Mouse (Mus musculus): ENCODE results near the gene Gpr183.
A peak's percentile ranks its signal among the peaks of the same experiment; 100 is the strongest.

The Gpr183 gene

DNA sequence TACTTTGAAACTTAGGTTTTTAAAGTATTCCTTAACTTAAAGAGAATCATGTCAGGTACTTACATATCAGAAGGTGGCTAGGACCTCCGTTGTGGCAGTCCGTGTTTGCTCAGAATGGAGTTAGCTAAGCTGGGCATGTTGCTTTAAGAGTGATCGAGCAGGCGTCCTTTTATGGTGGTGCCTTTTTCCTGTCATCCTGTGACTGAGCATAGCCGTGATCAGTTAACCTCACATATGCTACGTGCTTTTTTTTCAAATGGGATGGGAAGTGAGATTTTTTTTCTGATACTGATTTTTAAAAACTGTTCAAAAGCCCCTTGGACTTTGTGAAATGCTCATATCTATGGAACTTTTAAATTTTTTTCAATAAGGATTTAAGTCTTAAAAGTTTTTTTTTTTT lies at the start of gene Gpr183:
Gene Gpr183 (minus strand): TSS at position 206 of the 400 bp plus-strand sequence.
- no peak for ATAC-seq (ENCODE audit: low TSS enrichment)

DNA sequence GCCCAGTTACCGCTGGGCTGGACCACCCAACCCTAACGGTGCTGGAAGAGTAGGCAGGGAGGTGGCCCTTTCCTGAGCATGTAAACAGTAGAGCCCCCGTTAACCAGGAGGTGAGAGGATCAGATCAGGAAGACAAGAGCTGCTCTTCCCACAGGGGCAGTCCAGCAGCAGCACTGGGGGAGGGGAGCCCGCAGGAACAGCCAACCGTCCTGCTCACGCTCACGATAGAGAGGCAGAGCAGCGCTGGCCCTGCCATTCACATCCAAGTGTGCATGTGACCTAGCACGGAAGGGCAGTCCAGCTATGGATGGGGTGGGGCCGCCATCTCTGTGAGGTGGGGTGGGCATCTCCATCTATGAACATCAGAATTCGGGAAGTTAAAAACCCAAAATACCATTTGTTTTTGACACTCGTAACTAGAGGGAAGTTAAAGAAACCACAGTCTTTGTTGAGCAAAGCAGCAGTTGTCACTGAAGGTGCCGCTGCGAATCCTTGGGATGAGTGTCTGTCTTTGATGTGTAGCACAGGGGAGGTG lies 48.5 kb upstream of the Gpr183 start:
- ATAC-seq (ENCODE audit: low TSS enrichment), result no peak

DNA sequence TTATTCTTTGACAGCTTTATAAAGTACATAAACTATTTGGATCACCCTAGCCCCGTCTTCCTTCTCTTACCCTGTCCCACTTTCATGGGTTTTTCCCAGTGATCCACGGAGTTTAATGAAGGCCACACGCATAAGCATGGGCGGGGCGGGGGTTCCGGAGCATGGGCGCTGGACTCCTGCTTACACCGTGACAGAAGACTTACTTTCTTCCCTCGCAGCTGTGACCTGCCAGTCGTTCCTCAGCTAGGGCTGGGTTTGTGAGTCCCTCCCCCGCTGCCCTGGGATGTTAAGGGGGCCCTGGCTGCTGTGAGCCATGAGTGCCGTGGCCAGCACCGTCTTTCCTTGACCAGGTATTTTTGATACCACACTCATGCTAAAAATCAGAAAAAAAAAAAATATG lies 47.8 kb upstream of the Gpr183 start:
- ATAC-seq (ENCODE audit: low TSS enrichment), result no peak

DNA sequence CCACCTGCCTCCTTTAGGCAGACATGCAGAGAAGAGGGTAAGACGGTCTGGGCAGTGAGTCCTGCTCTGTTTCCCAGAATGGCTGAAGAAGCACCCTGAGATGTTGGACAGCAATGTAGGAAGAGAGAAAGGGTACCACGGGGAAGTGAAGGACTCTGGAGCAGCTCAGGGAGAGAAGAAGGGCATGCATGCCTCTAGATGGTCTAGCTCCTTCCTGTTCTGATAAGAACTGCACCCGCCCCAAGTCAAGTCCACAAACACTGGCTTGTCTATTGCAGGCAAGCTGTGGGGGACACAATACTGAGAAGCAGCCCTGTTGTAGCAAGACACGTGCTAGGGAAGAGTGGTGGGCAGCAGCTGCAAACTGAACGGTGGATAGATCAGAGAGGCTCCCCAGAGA lies 47.2 kb upstream of the Gpr183 start:
- ATAC-seq (ENCODE audit: low TSS enrichment), result no peak

DNA sequence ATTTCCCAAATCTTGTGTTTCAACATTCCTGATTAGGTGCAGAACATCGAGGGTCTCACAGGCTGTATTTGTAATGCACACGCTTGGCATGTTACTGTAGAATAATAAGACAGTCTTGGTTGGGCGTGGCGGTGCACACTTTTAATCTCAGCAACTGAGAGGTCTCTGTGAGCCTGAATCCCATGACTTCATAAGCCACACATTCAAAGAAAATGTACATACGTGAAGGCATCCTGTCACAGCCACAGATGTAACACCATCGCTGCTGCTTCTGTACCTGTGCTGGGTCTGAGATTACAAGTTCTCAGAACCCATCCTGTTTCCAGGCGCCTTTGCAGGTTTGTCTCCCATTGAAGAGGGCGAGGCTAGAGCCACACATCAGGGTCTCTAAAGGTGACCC lies 46.8 kb upstream of the Gpr183 start:
- ATAC-seq (ENCODE audit: low TSS enrichment), result no peak

DNA sequence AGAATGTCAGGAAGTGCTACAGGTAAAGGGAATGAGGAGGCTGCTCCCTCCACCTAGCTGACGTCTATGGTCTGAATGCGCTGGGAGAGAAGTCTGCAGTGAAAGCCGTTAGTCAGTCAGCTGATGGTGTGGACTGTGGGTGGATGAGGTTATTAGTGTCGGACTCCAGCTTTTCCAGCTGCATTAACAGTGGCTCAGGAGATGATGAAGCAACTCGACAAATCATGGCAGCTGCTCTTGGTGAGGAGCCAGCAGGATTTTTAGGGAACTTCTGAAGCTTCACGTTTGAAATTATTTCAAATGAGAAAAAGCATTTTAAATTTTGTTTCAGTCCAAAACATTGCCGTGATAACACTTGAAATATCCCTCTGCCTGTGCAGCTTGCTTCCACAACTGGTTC lies 45.3 kb upstream of the Gpr183 start:
- ATAC-seq (ENCODE audit: low TSS enrichment), result no peak

DNA sequence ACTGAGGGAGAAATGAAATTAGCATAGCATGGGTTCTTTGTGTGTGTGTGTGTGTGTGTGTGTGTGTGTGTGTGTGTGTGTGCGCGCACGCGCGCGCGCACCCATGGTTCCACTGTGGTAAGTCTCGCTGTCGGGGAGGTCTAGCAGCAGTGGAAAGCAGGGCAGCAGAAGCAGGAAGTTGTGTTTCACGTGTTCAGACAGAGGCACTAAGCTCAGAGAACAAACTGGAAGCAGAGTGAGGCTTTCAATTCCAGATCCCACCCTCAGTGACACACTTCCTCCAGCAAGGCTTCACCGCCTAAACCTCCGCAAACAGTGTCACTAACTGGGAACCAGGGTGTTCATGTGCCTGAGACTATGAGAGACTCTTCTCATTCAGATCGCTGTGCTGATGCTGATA lies 44.5 kb upstream of the Gpr183 start:
- peak; percentile 38; the same call in 1 of the 2 replicates for ATAC-seq (ENCODE audit: low TSS enrichment)

DNA sequence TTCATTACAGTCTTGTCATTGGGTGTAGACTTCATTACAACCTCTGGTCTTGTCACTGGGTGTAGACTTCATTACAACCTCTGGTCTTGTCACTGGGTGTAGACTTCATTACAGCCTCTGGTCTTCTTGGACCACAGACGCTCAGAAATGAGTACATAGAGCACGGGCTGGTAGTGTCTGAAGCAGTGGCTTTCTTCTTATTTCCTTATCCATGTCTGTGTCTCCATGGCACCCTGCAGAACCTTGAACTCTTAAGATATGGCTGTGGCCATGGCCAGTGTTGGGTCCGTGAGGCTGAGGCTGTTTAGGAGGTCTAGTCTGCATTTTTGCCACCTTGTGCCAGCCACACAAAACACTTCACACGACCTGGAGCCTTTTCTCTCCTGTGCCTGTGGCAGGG lies 43.3 kb upstream of the Gpr183 start:
- ATAC-seq (ENCODE audit: low TSS enrichment), result no peak

DNA sequence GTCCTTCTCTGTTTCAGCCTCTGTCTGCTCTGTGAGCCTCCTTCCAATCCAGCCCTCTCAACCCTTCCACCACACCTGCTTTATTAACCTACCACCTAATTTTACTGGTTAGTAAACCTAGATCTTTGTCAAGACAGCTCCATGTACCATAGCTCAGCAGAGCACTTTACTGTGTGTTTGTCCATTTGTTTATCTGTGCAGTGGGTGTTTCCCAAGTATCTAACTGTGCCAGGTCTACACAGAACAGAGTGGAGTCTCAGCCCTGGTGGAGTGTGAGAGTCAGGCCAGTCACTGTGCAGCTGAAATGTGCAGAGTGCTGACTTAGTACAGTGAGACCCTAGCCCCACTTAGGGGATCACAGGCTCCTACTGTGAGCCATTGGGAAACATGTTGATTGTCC lies 38.8 kb upstream of the Gpr183 start:
- no peak for ATAC-seq (ENCODE audit: low TSS enrichment)

DNA sequence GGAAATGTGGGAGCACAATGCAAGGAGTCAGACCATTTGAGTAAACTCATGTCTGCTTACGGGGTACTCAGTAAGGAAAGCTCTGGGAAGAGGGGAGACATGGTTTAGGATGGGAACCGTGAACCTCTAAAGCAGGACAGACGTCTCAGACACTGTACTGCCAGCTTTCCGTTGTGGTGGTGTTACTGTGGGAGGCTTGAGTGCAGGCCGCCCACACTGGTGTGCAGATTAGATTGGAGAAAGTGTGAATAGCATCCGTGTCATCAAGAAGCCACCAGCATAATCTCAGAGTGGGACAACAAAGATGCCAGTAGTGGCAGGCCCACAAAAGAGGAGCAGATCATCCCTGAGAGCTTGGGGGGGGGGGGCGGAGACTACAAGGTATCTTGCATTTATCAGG lies 37.2 kb upstream of the Gpr183 start:
- peak; percentile 72; the same call in 1 of the 2 replicates for ATAC-seq (ENCODE audit: low TSS enrichment)

DNA sequence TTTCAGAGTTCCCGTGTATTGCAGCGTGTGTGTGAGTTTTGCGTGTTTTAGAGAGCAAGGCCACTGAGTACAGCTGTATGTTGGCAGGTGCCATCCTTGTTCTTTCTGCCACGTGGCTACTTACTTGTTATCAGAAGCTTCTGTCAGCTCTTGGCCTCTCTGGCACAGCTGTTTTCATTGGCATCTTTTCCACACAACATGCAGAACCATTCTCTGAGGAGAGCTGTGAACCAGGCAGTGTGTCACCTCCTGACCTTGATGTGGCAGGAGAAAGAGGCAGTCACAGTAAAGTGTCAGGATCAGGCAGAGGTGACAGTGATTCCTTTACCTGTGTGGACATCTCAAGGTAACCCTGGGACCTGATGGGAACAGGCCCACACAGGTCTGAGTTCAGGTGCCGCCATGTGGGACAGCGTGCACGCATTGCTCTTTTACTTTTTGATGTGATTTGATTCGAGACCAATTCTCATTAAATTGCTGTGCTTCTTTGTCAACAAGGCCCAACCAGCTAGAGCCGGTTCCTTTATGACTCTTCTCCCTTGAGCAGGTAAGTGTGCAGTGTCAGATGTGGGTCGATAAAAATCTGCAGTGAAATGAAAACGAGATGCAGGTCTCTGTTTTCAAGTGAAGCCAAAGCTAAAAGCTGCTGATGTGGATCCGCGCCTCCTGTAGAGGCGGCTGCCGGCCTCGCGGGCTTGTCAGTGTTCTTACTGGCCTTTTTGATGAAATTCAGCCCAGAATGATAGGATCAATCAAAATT lies 35.5 kb upstream of the Gpr183 start:
- ATAC-seq (ENCODE audit: low TSS enrichment), result no peak

DNA sequence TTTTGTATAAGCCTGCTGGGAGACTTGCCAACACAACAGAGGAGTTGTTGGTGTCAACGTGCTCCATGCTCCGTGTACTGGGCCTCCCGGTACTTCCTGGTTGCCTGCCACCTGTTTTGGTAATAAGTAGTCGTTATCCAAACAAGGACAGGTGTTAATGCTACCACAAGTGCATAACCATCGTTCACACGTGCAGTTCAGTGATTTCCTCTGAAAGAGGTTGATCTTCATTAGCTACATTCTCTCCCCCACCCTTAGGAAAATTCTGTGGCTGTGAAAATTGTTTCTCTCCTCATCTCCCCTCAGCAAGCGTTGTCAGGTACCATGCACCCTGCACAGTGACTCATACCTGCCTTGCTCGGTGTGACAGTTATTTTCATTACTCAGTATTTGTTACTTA lies 34.5 kb upstream of the Gpr183 start:
- ATAC-seq (ENCODE audit: low TSS enrichment), result no peak

DNA sequence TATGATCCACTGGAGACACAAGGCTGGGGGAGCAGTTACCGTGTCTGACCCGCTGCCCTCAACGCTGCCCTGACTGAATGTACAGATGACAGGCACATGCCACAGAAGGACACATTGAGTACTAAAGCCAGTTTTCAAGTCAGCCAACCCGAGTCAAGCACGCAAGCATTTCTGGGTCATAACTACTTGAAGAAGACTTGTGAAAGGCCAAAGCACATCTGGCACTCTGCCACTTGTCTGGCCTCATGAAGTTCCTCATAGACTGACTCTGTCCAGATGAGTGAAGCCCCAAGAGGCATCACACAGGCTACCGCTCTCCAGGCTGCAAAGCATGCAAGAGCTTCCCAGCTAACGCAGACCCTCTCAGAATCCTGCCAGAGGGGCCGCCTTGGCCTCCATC lies 31.8 kb upstream of the Gpr183 start:
- ATAC-seq (ENCODE audit: low TSS enrichment), result no peak

DNA sequence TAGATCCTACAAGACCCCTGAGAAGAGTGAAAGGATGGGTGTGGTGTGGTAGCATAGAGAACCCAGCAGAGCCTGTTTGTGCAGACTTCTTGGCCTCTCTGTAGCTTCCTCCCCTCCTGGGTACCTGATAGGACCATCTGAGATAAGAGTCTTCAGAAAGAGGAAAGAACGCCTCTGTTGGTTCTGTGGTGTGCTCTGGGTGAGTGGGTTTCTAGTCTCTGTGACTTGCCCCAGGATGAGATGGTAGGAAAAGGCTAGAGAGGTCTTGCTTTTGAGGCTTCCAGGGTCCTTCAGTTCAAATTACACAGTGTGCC lies 30.5 kb upstream of the Gpr183 start:
- no peak for ATAC-seq (ENCODE audit: low TSS enrichment)

DNA sequence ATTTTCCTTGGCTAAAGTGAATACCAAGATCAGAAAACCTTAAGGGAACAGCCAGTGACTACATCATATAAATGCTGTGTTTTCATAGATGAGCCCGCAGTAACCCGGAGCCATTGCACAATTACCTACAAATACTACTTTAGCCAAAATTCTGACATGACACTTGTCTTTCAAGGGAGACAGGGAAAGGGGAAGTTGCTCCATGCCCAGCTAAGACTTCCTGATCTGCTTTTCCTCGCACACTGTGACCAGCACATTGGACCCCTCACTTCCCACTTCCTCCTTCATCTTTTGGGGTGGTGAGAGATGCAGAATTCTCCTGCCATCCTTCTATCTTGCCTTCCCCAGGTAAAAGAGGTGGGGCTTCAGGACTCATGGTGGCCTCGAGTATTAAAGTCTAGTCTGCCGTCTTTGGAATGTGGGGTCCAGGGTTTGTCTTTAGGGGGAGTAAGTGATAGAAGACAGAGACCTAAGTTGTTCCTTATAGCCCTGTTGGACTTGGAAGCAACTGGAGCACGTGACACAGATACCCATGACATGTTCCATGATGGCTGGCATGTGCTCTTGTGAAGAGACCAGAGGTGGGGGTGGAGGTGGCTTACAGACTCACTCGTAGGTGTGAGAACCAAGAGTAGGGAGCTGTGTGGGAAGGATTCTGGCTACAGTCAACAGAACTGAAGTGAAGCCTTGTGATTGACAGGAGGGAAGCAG lies 30.0 kb upstream of the Gpr183 start:
- no peak for ATAC-seq (ENCODE audit: low TSS enrichment)

DNA sequence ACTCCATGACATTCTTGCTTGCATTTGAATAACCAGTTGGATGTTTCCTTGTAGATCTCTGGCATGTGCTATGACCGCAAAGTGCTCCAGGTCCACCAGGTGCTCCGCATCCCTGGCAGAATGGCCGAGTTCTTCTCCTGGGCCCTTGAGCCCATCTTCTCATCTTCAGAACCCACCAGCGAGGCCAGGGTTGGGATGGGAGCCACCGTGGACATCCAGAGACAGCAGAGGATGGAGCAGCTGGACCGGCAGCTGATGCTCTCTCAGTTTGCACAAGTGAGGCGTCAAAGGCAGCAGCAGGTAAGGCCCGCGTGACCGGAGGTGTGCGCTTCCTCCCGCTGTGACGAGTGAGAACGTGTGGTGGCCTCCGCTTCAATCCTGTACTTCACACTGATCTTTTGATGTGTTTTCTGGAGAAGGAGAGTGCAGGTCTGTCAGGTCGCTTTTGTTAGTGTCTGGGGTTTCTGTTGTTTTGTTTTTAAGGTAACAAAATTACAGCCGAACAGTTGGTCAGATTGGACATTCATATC lies 29.2 kb upstream of the Gpr183 start:
- ATAC-seq (ENCODE audit: low TSS enrichment), result no peak

DNA sequence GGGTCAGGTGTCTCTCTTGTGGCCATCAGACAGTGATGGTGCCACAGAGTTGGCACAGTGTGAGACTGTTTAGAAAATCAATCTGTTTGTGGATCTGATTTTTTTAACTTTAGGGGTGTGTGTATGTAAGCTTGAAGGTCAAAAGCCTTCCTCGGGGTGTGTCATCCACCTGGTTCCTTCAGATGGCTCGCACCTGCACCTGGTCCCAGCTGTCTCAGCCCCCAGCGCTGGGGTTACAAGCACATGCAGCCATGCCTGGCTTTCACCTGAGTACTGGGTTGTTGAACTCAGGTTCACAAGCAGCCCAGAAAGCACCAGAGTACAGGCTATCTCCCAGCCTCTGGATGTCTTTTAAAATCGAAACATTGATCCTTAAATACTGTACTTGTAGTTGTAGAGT lies 28.6 kb upstream of the Gpr183 start:
- no peak for ATAC-seq (ENCODE audit: low TSS enrichment)

DNA sequence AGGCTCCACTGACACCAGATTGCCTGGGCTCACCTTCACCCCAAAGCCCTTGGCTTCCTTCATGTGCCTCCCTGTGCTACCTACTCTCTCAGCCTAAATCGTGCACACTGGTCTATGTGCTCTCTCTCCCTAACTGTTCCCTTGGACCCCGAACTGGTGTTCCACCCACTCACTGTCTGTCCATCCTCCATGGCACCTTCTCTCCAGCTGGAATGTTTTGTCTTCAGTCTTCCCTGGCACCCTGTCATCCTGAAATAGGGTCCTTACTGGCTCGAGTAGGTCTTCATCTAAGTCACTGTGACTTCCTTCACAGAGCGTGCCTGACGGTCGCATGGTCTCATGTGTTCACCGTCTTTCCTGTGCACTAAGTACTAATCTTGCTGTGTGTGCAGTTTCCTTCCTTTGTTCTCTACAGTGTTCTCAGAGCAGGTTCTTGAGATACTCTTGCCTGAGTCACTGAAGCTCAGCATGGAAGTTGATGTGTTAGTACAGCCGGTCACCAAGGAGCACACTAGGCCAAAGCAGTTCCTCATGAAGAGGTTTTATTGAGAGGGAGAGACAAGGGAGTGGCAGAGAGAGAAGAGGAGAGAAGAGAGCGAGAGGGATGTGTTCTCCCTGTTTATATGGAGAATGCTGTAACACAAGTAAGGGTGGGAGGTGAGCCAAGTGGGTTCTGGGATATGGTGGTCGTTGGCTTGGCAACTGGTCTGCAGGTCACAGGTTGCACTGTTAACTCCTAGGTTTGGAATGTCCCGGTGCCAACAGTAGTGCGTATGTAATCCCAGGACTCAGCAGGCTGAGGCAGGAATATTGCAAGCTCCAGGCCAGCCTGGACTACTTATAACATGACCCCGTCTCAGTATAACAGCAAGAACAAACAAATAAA lies 27.6 kb upstream of the Gpr183 start:
- 0 out of 2 replicates have a peak, but pooled peaks have one; percentile 14 for ATAC-seq (ENCODE audit: low TSS enrichment)

DNA sequence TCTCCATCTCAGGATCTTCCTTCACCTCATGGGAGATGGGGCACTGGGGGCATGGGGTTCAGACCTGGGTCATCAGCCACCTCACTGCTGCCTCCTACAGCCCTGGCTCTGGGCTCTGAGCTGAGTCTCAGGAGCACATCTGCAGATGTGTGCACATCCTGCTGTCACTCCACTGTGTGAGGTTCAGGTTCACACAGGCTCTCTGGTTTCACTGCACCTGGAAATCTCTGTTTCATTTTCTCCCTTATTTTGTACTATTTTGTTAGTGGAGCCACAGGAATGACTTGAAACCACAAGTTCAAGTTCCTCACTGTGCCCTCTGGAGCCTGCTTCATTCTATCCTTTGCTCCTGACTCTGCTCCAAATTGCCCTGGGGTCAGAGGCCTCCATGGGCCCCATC lies 26.9 kb upstream of the Gpr183 start:
- no peak for ATAC-seq (ENCODE audit: low TSS enrichment)

DNA sequence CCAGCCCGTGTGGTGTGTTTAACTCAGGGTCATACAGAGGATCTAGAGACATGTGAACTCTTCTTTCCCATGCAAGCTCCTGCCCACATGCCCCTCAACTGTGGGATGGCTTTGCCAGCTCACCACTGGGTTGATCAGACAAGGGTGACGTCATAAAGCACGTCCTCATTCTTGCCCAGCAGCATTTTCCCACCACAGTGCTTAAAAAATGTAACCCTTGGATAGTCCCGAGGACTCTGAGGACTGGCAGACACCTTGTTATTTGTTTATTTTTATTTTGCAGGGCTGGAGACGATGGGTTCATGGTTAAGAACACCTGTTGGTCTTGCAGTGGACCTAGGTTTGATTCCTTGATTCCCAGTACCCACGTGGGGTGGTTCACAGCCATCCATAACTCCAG lies 25.9 kb upstream of the Gpr183 start:
- no peak for ATAC-seq (ENCODE audit: low TSS enrichment)

DNA sequence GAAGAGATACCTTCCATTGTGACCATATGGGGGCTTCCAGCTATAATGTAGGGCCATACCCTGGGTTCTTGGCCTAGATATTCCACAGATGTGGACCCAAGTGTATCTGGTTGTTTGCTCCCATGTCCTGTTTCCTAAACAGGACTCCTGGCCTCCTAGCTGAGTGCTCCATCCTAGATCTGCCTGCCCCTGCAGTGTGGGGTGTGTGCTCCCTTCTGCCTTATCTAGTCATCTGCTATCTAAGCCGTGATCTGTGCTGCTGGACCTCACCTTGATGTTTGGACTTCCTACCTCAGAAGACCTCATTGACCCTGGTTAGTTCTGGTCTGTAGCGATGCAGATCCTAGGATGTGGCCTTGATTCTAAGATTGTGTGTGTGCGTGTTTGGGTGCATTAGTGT lies 24.9 kb upstream of the Gpr183 start:
- no peak for ATAC-seq (ENCODE audit: low TSS enrichment)

DNA sequence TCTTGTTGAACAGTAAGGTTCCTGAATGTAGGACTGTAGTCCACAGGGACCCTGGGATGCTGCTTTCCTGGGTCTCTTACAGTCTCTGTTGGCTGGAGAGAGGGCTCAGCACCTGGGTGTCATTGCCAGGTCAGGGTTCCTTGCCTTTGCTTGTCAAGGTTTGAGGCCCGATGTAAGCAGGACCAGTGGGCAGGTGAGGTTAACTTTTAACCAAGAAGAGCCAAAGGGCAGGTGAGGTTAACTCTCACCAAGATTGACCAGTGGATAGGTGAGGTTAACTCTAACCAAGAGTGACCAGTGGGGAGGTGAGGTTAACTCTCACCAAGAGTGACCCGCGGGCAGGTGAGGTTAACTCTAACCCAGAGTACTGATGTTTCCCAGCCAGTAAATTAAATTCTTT lies 24.3 kb upstream of the Gpr183 start:
- no peak for ATAC-seq (ENCODE audit: low TSS enrichment)

Measured in frontal cortex, adult (tissue).